Mouse (Mus musculus): ENCODE measurements around the gene Olfr239. TPM values are rescaled to one million over a fixed set of nuclear protein-coding genes. Genes with fewer than 3 reads are reported as not detected.

Olfr239 gene
- not detected in 2 replicates for polyA plus RNA-seq (2012; rRNA removed; ENCODE audit: low replicate concordance)

DNA sequence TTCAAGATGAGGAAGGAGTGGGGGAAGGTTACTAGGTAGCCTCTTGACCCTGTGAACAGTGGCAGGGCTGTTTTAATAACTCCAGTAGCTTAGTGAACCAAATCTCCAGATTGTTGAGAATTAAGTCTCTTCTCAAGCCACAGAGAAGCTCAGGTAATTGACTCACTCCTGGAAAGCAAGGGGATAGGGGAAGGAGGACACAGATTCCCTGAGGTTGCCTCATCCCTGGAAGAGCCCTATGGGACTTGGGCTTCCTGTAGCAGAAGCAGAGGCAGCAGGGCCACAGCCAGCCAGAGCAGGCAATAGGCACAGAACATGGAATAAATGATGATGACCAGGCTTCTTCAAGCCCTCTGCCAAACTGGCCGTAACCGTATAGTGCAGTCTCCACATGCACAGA, at the start of gene Olfr239:
Gene Olfr239, plus strand, starts transcription at position 301 of the 400 bp plus-strand sequence.

DNA sequence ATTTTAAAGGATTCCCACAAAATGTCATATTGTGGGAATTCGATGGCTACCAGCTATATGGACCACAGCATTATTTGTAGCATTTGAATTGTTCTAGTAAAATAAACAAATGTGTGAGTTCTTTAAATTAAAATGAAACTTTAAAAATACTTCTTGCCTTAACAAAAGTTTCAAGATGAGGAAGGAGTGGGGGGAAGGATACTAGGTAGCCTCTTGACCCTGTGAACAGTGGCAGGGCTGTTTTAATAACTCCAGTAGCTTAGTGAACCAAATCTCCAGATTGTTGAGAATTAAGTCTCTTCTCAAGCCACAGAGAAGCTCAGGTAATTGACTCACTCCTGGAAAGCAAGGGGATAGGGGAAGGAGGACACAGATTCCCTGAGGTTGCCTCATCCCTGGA, 23.0 kb upstream of the Olfr239 start, which contains the start of gene Olfr55:
Gene Olfr55, plus strand, starts transcription at position 301 of the 400 bp plus-strand sequence.

DNA sequence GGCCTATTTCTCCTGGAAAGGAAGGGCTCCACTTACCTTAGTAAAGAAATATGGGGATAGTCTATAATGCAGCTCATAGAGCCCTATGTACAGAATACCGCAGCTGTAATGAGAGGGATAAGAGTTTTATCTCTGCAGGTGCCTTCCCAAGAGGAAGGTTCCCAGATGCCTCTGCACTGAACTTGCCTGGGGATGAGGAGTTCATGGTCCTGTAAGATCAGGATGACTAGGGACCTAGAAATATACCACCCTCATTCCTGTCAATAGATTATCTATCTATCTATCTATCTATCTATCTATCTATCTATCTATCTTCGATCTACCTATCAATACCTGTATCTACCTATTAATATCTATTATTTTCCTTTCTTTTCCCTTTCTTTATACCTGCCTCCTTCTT, 30.5 kb downstream of the Olfr239 start, which contains the start of gene Olfr1564:
Gene Olfr1564, minus strand, starts transcription at position 101 of the 400 bp plus-strand sequence.

Other genes starting within 250 kb of the Olfr239 start
- gene Cyp4f13, start 243.9 kb upstream of the Olfr239 start, polyA plus RNA-seq (2012; rRNA removed; ENCODE audit: low replicate concordance), result 53.0 and 79.9 TPM in 2 replicates
- gene Zfp472, start 225.5 kb upstream of the Olfr239 start, polyA plus RNA-seq (2012; rRNA removed; ENCODE audit: low replicate concordance), result 0.31 and 1.7 TPM in 2 replicates
- gene Zfp952, start 198.2 kb upstream of the Olfr239 start, polyA plus RNA-seq (2012; rRNA removed; ENCODE audit: low replicate concordance), result 2.3 and 5.2 TPM in 2 replicates
- gene Zfp763, start 157.9 kb upstream of the Olfr239 start, polyA plus RNA-seq (2012; rRNA removed; ENCODE audit: low replicate concordance), result 0.27 and 0.80 TPM in 2 replicates
- gene 4921501E09Rik, start 123.2 kb upstream of the Olfr239 start, polyA plus RNA-seq (2012; rRNA removed; ENCODE audit: low replicate concordance), result not detected in 2 replicates
- gene Zfp563, start 102.0 kb upstream of the Olfr239 start, polyA plus RNA-seq (2012; rRNA removed; ENCODE audit: low replicate concordance), result 1.1 and 1.9 TPM in 2 replicates
- 0.03 TPM in 1 of 2 replicates, not detected in the other for gene Morc2b, start 51.6 kb upstream of the Olfr239 start, polyA plus RNA-seq (2012; rRNA removed; ENCODE audit: low replicate concordance)
- gene Olfr55, start 22.9 kb upstream of the Olfr239 start, polyA plus RNA-seq (2012; rRNA removed; ENCODE audit: low replicate concordance), result not detected in 2 replicates
- 0.29 TPM in 1 of 2 replicates, not detected in the other for gene Olfr1564, start 30.4 kb downstream of the Olfr239 start, polyA plus RNA-seq (2012; rRNA removed; ENCODE audit: low replicate concordance)
- gene Zfp955a, start 63.8 kb downstream of the Olfr239 start, polyA plus RNA-seq (2012; rRNA removed; ENCODE audit: low replicate concordance), result 0.61 and 1.7 TPM in 2 replicates
- gene Olfr63, start 73.4 kb downstream of the Olfr239 start, polyA plus RNA-seq (2012; rRNA removed; ENCODE audit: low replicate concordance), result not detected in 2 replicates
- gene Zfp955b, start 98.2 kb downstream of the Olfr239 start, polyA plus RNA-seq (2012; rRNA removed; ENCODE audit: low replicate concordance), result 1.2 and 2.5 TPM in 2 replicates
- gene Zfp81, start 167.6 kb downstream of the Olfr239 start, polyA plus RNA-seq (2012; rRNA removed; ENCODE audit: low replicate concordance), result 0.70 and 1.8 TPM in 2 replicates
- gene Zfp101, start 203.3 kb downstream of the Olfr239 start, polyA plus RNA-seq (2012; rRNA removed; ENCODE audit: low replicate concordance), result 0.91 and 2.8 TPM in 2 replicates
- 0.27 and 0.34 TPM in 2 replicates for gene Actl9, start 241.6 kb downstream of the Olfr239 start, polyA plus RNA-seq (2012; rRNA removed; ENCODE audit: low replicate concordance)